Mouse (Mus musculus) embryonic fibroblast, embryonic 13.5 days (primary cell): ENCODE results near the gene Lman2l.

Experiments
- CTCF ChIP-seq: IDR thresholded peaks from 2 replicates; pipeline ENCODE4 v1.5.1; 2011; ENCODE audit warnings: mild to moderate bottlenecking, control low read depth, low read length, moderate library complexity, borderline replicate concordance; ENCODE audit not compliant: insufficient read depth
- POLR2A ChIP-seq: IDR thresholded peaks from 2 replicates; pipeline ENCODE4 v1.6.1; 2011; ENCODE audit warnings: low read depth, mild to moderate bottlenecking, control low read depth, low read length, moderate library complexity

- TF ChIP-seq CTCF = no peak
- TF ChIP-seq POLR2A = no peak
These were observed 30.5 kb upstream of the Lman2l start for GRCm38 (mm10) chr1:36475480-36476110.
